Comparison of ENCODE assay signal across 8 mouse cellular contexts in genomic region chr14:75761028-75761805, GRCm38 (mm10). TPM values are rescaled to one million over a fixed set of nuclear protein-coding genes. Genes with fewer than 3 reads are reported as not detected.
DNase-seq lines count a peak whose midpoint lies in the region; ATAC-seq lines count a peak whose summit lies in the region.

No protein-coding gene starts in this region.

- 58% methylated on average over 10 of the region's 10 CpGs for WGBS in intestine, embryonic 15.5 days

- no peaks in the 10 kb centered on the region for H3K9me3 ChIP-seq in intestine, embryonic 15.5 days

- DNase-seq in frontal cortex, postnatal 14 days (ENCODE audit: low spot score in 2 of 2), result no peak
- DNase-seq in urinary bladder, postnatal 14 days (ENCODE audit: low spot score), result peak; percentile 26
- DNase-seq in urinary bladder, postnatal 25 days (ENCODE audit: low spot score), result no peak
- peak; percentile 58 for DNase-seq in embryo, embryonic 11 days
- DNase-seq in lung, postnatal 10 days, result peak; percentile 58
- DNase-seq in thymus, postnatal 0 days (ENCODE audit: low spot score), result peak; percentile 58

- ATAC-seq in frontal cortex, adult (ENCODE audit: low TSS enrichment), result peak; percentile 87
- ATAC-seq in intestine, embryonic 15.5 days, result peak; percentile 56

- no peaks in the 10 kb centered on the region for H3K4me1 ChIP-seq in intestine, embryonic 15.5 days (replicated peaks)

- H3K4me3 ChIP-seq in intestine, embryonic 15.5 days (replicated peaks), result no peak overlapping the region

- no peak overlapping the region for H3K9ac ChIP-seq in intestine, embryonic 15.5 days

- no peak overlapping the region for H3K4me2 ChIP-seq in intestine, embryonic 15.5 days (replicated peaks)

- no peaks in the 10 kb centered on the region for H3K36me3 ChIP-seq in intestine, embryonic 15.5 days

- no peak overlapping the region for H3K27ac ChIP-seq in intestine, embryonic 15.5 days

- H3K27me3 ChIP-seq in intestine, embryonic 15.5 days (replicated peaks), result no peaks in the 10 kb centered on the region

RNA-seq across cellular contexts. Expression of gene Cog3, which starts 6.9 kb away (rescaled TPM):
- 17.5 and 18.0 TPM in 2 replicates for polyA plus RNA-seq in intestine, embryonic 15.5 days (2015; fragmentation: Nextera tagmentation; extraction: Ambion mirVana)
- polyA plus RNA-seq in thymus, postnatal 0 days (2015; fragmentation: Nextera tagmentation; extraction: Ambion mirVana), result 17.6 and 18.1 TPM in 2 replicates

RNA-seq across cellular contexts. Expression of gene Slc25a30, which starts 25.6 kb away (rescaled TPM):
- polyA plus RNA-seq in intestine, embryonic 15.5 days (2015; fragmentation: Nextera tagmentation; extraction: Ambion mirVana), result 2.3 and 3.0 TPM in 2 replicates
- 7.4 and 7.7 TPM in 2 replicates for polyA plus RNA-seq in thymus, postnatal 0 days (2015; fragmentation: Nextera tagmentation; extraction: Ambion mirVana)

Comparison
In these comparisons a context has a peak if more than half of its experiments do, and no peak if none do; other contexts are left out.
1. DNase-seq: peak in urinary bladder, postnatal 14 days (single experiment), embryo, embryonic 11 days (single experiment), lung, postnatal 10 days (single experiment) and thymus, postnatal 0 days (single experiment); none in frontal cortex, postnatal 14 days (0 of 2) and urinary bladder, postnatal 25 days (single experiment).